In genomic region chr13:58923496-58923895, GRCm38 (mm10) we compare ENCODE assay signal across 21 mouse cellular contexts.
DNase-seq lines count a peak whose midpoint lies in the region; ATAC-seq and TF ChIP-seq lines count a peak whose summit lies in the region.
"Had no signal": no experiment of that assay in that cellular context is flagged by ENCODE, and none has a peak within 500 bp of the region (broad histone marks: within the 10 kb centered on the region; RNA-seq: fewer than 3 reads in every experiment).

No protein-coding gene starts in this region.

- intact Hi-C loops in left cerebral cortex, adult 2 months (cut with DNase I): loop anchor here (5.0 kb wide), 1 partner anchor 116 kb away; the partner anchor contains the start of gene Ntrk2
- intact Hi-C loops in left cerebral cortex, postnatal 36 days (cut with DNase I): no loop called here

- no peak overlapping the region for H3K4me3 ChIP-seq in left cerebral cortex, adult 2 months
- H3K4me3 ChIP-seq in testis, adult 2 months (ENCODE audit: control insufficient read depth, low read depth, low read length): no peak overlapping the region
- H3K4me3 ChIP-seq: embryonic facial prominence, embryonic 13.5 days; heart, embryonic 10.5 days; heart, embryonic 15.5 days had no signal

- H3K36me3 ChIP-seq in testis, adult 2 months (ENCODE audit: control insufficient read depth, insufficient read depth, low read length): no peaks in the 10 kb centered on the region
- H3K36me3 ChIP-seq: embryonic facial prominence, embryonic 13.5 days; heart, embryonic 10.5 days; heart, embryonic 15.5 days had no signal

- H3K4me1 ChIP-seq in testis, adult 2 months (ENCODE audit: control insufficient read depth, insufficient read depth, low read length): peaks cover 4% of the 10 kb centered on the region
- H3K4me1 ChIP-seq: embryonic facial prominence, embryonic 13.5 days; heart, embryonic 10.5 days; heart, embryonic 15.5 days had no signal

- peak; percentile 69 for ATAC-seq in frontal cortex, adult (ENCODE audit: low TSS enrichment)
- ATAC-seq: forebrain, embryonic 16.5 days; intestine, embryonic 16.5 days had no signal

- peak overlapping the region; percentile 76 for H3K27ac ChIP-seq in left cerebral cortex, adult 2 months
- peak overlapping the region; percentile 37; the same call in 1 of the 2 replicates for H3K27ac ChIP-seq in testis, adult 2 months (ENCODE audit: control insufficient read depth, insufficient read depth, low read depth, low read length)
- H3K27ac ChIP-seq: embryonic facial prominence, embryonic 13.5 days; heart, embryonic 10.5 days; heart, embryonic 15.5 days; hindbrain, embryonic 14.5 days had no signal

- no peaks in the 10 kb centered on the region for H3K27me3 ChIP-seq in testis, adult 2 months (ENCODE audit: control insufficient read depth, insufficient read depth, low read length)
- H3K27me3 ChIP-seq: embryonic facial prominence, embryonic 13.5 days; heart, embryonic 15.5 days had no signal

- TF ChIP-seq POLR2A in testis, adult 2 months (IDR thresholded peaks at IDR 0.05; ENCODE audit: control insufficient read depth, low read depth, low read length): no peak

- DNase-seq in frontal cortex, postnatal 14 days (ENCODE audit: low spot score in 2 of 2): no peak
- DNase-seq in left cerebral cortex, adult 2 months (ENCODE audit: extremely low spot score in 1 of 2, low spot score in 2 of 2): no peak
- no peak for DNase-seq in left cerebral cortex, postnatal 36 days (ENCODE audit: low spot score in 2 of 2)
- no peak for DNase-seq in testis, postnatal 14 days (ENCODE audit: low spot score)
- no peak for DNase-seq in spleen, postnatal 4 days (ENCODE audit: low spot score in 2 of 2)
- DNase-seq: adrenal gland, adult 2 months; adrenal gland, postnatal 25 days; cerebellum, adult 11 months; cerebellum, adult 9-10 months; cerebellum, postnatal 36 days; gastrocnemius, postnatal 36 days; heart, adult 18-20 months; heart, postnatal 14 days had no signal

- TF ChIP-seq CTCF in left cerebral cortex, adult 2 months (IDR thresholded peaks at IDR 0.05): no peak
- TF ChIP-seq CTCF in testis, adult 2 months (IDR thresholded peaks at IDR 0.05; ENCODE audit: control insufficient read depth, insufficient read depth, insufficient replicate concordance, low read depth, low read length): no peak
